Mouse (Mus musculus): Measurements from ENCODE around the gene Ryr2. TPM values are rescaled to one million over a fixed set of nuclear protein-coding genes. Genes with fewer than 3 reads are reported as not detected.

The Ryr2 gene
- polyA plus RNA-seq, 1 experiment from 2014 or later, result 6.1 TPM

DNA sequence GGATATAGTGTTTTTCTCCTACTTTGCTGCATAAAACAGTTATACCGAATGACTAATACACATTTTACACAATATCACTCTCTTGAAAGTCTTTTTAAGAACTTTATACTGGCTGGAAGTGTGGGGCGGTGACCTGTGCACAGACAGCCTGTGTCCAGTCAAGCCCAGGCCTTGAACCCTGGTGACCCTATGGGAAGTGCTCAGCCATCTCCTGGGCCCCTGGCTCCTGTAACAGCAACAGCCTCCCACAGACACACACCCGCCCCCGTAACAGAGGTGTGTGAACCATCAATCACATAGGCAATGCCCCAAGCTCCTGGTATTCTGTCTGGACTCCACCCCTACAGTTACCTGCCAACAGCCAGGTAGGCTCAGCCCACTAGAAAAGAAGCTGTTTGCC lies 424.9 kb downstream of the Ryr2 start:
- WGBS, result 92% methylated on average over 4 of the region's 4 CpGs

DNA sequence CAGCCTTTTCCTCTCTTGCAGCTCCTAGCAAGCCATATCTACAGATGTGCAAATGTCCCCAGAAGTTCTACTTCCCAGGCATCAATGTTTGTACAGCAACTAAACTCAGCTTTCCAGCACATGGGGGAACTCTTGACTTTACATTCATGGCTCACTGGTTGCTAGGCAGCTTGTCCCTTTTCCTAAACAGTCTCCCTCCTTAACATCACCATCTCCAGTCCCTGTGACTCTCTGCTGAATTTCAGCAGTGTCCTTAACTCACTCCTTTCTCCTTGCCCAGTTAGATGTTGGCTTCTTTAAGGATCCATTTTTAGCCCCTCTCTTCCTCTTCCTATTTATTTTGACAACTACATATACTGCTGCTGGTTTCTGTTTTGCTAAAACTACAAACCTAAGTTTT lies 443.9 kb downstream of the Ryr2 start:
- no peak overlapping the region for H3K9ac ChIP-seq (replicated peaks; ENCODE audit: low read length)
- no peaks in the 10 kb centered on the region for H3K27me3 ChIP-seq (ENCODE audit: control insufficient read depth, insufficient read depth, low read length)
- ATAC-seq (ENCODE audit: low FRiP score, low TSS enrichment), result no peak
- H3K4me1 ChIP-seq (ENCODE audit: control insufficient read depth, insufficient read depth, low read length), result no peaks in the 10 kb centered on the region
- no peaks in the 10 kb centered on the region for H3K9me3 ChIP-seq (ENCODE audit: control insufficient read depth, low read length)
- H3K27ac ChIP-seq (replicated peaks; ENCODE audit: low read depth, low read length), result no peak overlapping the region
- H3K4me2 ChIP-seq (ENCODE audit: low read length), result no peak overlapping the region
- DNase-seq, result no peak
- no peak overlapping the region for H3K4me3 ChIP-seq (replicated peaks; ENCODE audit: low read depth, low read length)
- no peaks in the 10 kb centered on the region for H3K36me3 ChIP-seq (ENCODE audit: control insufficient read depth, insufficient read depth, low read length)

More for the DNA sequence above, 424.9 kb downstream of the Ryr2 start:
- Histone ChIP-seq H3K9me3 (ENCODE audit: control insufficient read depth, low read length) (no peaks in the 10 kb centered on the region), H3K27ac (replicated peaks; ENCODE audit: low read depth, low read length) (no peak overlapping the region), H3K4me1 (ENCODE audit: control insufficient read depth, insufficient read depth, low read length) (no peaks in the 10 kb centered on the region), H3K9ac (replicated peaks; ENCODE audit: low read length) (no peak overlapping the region), H3K4me3 (replicated peaks; ENCODE audit: low read depth, low read length) (no peak overlapping the region), H3K36me3 (ENCODE audit: control insufficient read depth, insufficient read depth, low read length) (no peaks in the 10 kb centered on the region), H3K4me2 (ENCODE audit: low read length) (no peak overlapping the region), H3K27me3 (ENCODE audit: control insufficient read depth, insufficient read depth, low read length) (no peaks in the 10 kb centered on the region)
- no peak for ATAC-seq (ENCODE audit: low FRiP score, low TSS enrichment)
- no peak for DNase-seq

DNA sequence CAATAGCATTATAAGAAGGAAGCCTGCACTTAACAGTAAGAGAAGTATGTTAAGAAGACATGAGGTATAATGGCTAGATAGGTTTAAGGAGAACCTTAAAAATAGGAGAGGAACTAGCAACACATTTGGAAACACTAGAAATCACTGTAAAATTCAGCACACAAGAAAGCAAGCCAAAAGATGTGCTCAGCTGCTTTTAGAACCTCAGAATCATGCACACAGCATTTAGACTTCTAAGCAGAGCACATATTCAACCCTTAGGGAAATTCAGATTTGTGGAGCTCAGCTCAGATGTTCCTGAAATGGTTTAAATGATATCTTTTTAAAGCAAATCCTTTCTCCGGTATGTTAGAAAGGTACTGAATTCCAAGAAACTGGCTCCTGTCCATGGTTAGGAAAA lies 461.9 kb downstream of the Ryr2 start:
- DNase-seq (no peak), ATAC-seq (ENCODE audit: low FRiP score, low TSS enrichment) (no peak)
- Histone ChIP-seq H3K9ac (replicated peaks; ENCODE audit: low read length) (no peak overlapping the region), H3K4me1 (ENCODE audit: control insufficient read depth, insufficient read depth, low read length) (no peaks in the 10 kb centered on the region), H3K36me3 (ENCODE audit: control insufficient read depth, insufficient read depth, low read length) (no peaks in the 10 kb centered on the region), H3K27ac (replicated peaks; ENCODE audit: low read depth, low read length) (no peak overlapping the region), H3K27me3 (ENCODE audit: control insufficient read depth, insufficient read depth, low read length) (no peaks in the 10 kb centered on the region), H3K4me3 (replicated peaks; ENCODE audit: low read depth, low read length) (no peak overlapping the region), H3K4me2 (ENCODE audit: low read length) (no peak overlapping the region), H3K9me3 (ENCODE audit: control insufficient read depth, low read length) (no peaks in the 10 kb centered on the region)
- 94% methylated on average over 1 of the region's 1 CpGs for WGBS

DNA sequence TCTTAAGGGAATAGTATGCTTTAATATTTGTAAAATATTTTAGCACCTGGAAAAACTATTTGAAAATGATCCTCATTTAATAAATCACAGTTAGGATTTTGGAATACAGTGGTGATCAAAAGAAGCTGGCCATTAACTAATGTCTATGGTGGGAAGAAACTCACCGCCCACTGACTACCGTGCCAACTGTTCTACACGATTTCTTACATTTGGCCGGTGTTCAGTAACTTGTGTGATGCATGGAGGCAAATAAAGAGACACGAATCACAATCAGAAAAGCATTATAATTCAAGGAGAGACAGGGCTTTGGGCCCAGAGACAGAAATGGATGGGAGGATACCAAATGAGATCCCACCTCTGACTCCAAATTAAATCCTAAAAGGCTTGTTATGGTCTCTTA lies 470.4 kb downstream of the Ryr2 start:
- Histone ChIP-seq H3K9ac (replicated peaks; ENCODE audit: low read length) (no peak overlapping the region), H3K36me3 (ENCODE audit: control insufficient read depth, insufficient read depth, low read length) (no peaks in the 10 kb centered on the region), H3K27me3 (ENCODE audit: control insufficient read depth, insufficient read depth, low read length) (no peaks in the 10 kb centered on the region), H3K4me2 (ENCODE audit: low read length) (no peak overlapping the region), H3K4me1 (ENCODE audit: control insufficient read depth, insufficient read depth, low read length) (no peaks in the 10 kb centered on the region), H3K4me3 (replicated peaks; ENCODE audit: low read depth, low read length) (no peak overlapping the region), H3K9me3 (ENCODE audit: control insufficient read depth, low read length) (no peaks in the 10 kb centered on the region), H3K27ac (replicated peaks; ENCODE audit: low read depth, low read length) (no peak overlapping the region)
- DNase-seq, result no peak
- ATAC-seq (ENCODE audit: low FRiP score, low TSS enrichment), result no peak
- WGBS, result 90% methylated on average over 5 of the region's 5 CpGs

DNA sequence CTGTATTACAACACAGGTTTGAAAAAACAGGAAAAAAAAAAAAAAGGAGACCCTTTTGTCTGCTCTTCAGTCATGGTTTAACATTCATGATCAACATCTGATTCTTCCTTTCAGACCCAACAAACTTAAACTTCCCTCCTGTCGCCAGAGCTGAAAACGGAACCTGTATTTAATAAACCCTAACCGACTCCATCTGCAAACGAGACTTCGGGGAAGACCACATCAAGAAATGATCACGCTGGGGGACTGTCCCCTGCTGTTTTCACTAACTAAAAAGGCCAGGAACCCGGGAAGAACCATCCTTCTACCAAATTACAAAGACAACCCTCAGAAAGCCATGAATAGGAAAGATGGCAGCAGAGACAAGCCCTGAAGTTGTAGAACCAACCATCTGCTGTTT lies 482.2 kb downstream of the Ryr2 start:
- ATAC-seq (ENCODE audit: low FRiP score, low TSS enrichment) (no peak), DNase-seq (no peak)
- no peak overlapping the region for H3K9ac ChIP-seq (replicated peaks; ENCODE audit: low read length)
- H3K9me3 ChIP-seq (ENCODE audit: control insufficient read depth, low read length), result no peaks in the 10 kb centered on the region
- H3K4me2 ChIP-seq (ENCODE audit: low read length), result no peak overlapping the region
- no peak overlapping the region for H3K4me3 ChIP-seq (replicated peaks; ENCODE audit: low read depth, low read length)
- no peaks in the 10 kb centered on the region for H3K27me3 ChIP-seq (ENCODE audit: control insufficient read depth, insufficient read depth, low read length)
- no peak overlapping the region for H3K27ac ChIP-seq (replicated peaks; ENCODE audit: low read depth, low read length)
- H3K36me3 ChIP-seq (ENCODE audit: control insufficient read depth, insufficient read depth, low read length), result no peaks in the 10 kb centered on the region
- H3K4me1 ChIP-seq (ENCODE audit: control insufficient read depth, insufficient read depth, low read length), result no peaks in the 10 kb centered on the region
- 77% methylated on average over 7 of the region's 7 CpGs for WGBS

DNA sequence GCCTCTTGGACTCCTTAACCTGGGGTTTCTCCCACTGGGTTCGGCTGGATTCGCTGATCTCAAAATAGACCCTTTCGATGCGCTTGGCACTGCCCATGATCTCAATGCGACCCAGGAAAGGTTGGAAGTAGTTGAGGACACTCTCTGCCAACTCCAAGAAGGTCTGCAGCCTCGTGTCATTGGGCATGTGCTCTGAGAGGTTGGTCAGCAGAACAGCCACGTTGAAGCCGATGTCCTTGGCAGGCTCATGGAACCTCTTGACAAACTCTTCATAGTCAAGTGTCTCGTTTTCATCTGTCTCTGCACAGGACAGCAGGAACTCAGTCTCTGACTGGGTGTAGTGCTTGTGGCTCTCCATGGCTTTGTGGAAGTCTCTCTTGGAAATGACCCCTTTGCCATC lies 511.3 kb downstream of the Ryr2 start:
- DNase-seq, result no peak
- H3K9me3 ChIP-seq (ENCODE audit: control insufficient read depth, low read length), result no peaks in the 10 kb centered on the region
- 91% methylated on average over 9 of the region's 9 CpGs for WGBS
- no peaks in the 10 kb centered on the region for H3K4me1 ChIP-seq (ENCODE audit: control insufficient read depth, insufficient read depth, low read length)
- no peak for ATAC-seq (ENCODE audit: low FRiP score, low TSS enrichment)
- no peak overlapping the region for H3K9ac ChIP-seq (replicated peaks; ENCODE audit: low read length)
- no peak overlapping the region for H3K4me2 ChIP-seq (ENCODE audit: low read length)
- no peak overlapping the region for H3K4me3 ChIP-seq (replicated peaks; ENCODE audit: low read depth, low read length)
- no peak overlapping the region for H3K27ac ChIP-seq (replicated peaks; ENCODE audit: low read depth, low read length)
- H3K36me3 ChIP-seq (ENCODE audit: control insufficient read depth, insufficient read depth, low read length), result no peaks in the 10 kb centered on the region
- no peaks in the 10 kb centered on the region for H3K27me3 ChIP-seq (ENCODE audit: control insufficient read depth, insufficient read depth, low read length)

DNA sequence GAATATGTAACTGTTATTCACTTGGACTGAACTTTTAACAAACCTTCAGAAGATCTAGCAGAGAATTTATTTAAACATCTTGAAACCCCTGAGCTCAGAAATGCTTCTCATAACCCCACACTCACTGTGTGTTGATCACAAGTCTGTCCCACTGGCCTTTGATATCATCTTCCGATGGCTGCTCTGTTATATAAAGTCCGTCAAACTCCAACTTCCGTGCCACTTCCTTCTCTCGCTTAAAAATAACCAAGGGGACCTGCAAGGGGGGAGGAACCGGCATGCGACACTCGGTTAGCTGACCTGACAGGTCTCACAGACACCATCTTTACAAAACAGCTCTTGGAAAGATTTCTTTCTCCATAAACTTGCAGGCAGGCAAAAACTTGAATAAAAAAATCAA lies 521.5 kb downstream of the Ryr2 start:
- 91% methylated on average over 7 of the region's 7 CpGs for WGBS
- no peak for ATAC-seq (ENCODE audit: low FRiP score, low TSS enrichment)
- no peaks in the 10 kb centered on the region for H3K9me3 ChIP-seq (ENCODE audit: control insufficient read depth, low read length)

DNA sequence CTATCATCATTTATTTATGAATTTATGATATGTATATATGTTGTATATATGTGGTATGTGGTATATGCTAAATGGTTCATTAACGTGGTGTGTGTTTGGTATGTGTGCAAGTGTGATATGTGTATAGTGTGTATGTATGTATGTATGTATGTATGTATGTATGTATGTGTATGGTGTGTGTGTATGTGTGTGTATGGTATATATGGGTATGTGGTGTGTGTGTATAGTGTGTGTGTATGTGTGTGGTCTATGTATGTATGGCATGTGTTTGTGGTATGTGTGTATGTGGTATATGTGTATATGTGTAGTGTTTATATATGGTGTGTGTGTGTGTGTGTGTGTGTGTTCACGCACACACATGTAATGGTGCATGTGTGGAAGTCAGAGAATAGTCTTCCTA lies 534.2 kb downstream of the Ryr2 start:
- H3K4me2 ChIP-seq (ENCODE audit: low read length), result no peak overlapping the region
- H3K27me3 ChIP-seq (ENCODE audit: control insufficient read depth, insufficient read depth, low read length), result no peaks in the 10 kb centered on the region
- no peaks in the 10 kb centered on the region for H3K4me1 ChIP-seq (ENCODE audit: control insufficient read depth, insufficient read depth, low read length)
- WGBS, result 40% methylated on average over 2 of the region's 2 CpGs
- no peak overlapping the region for H3K9ac ChIP-seq (replicated peaks; ENCODE audit: low read length)
- no peak overlapping the region for H3K27ac ChIP-seq (replicated peaks; ENCODE audit: low read depth, low read length)
- DNase-seq, result no peak
- H3K36me3 ChIP-seq (ENCODE audit: control insufficient read depth, insufficient read depth, low read length), result no peaks in the 10 kb centered on the region
- 0 out of 2 replicates have a peak, but pooled peaks have one; percentile 22 for ATAC-seq (ENCODE audit: low FRiP score, low TSS enrichment)
- H3K9me3 ChIP-seq (ENCODE audit: control insufficient read depth, low read length), result no peaks in the 10 kb centered on the region
- H3K4me3 ChIP-seq (replicated peaks; ENCODE audit: low read depth, low read length), result no peak overlapping the region

More for the DNA sequence above, 521.5 kb downstream of the Ryr2 start:
- Histone ChIP-seq H3K4me1 (ENCODE audit: control insufficient read depth, insufficient read depth, low read length) (no peaks in the 10 kb centered on the region), H3K4me3 (replicated peaks; ENCODE audit: low read depth, low read length) (no peak overlapping the region), H3K27ac (replicated peaks; ENCODE audit: low read depth, low read length) (no peak overlapping the region), H3K9ac (replicated peaks; ENCODE audit: low read length) (no peak overlapping the region), H3K4me2 (ENCODE audit: low read length) (no peak overlapping the region), H3K27me3 (ENCODE audit: control insufficient read depth, insufficient read depth, low read length) (no peaks in the 10 kb centered on the region), H3K36me3 (ENCODE audit: control insufficient read depth, insufficient read depth, low read length) (no peaks in the 10 kb centered on the region)
- no peak for DNase-seq

DNA sequence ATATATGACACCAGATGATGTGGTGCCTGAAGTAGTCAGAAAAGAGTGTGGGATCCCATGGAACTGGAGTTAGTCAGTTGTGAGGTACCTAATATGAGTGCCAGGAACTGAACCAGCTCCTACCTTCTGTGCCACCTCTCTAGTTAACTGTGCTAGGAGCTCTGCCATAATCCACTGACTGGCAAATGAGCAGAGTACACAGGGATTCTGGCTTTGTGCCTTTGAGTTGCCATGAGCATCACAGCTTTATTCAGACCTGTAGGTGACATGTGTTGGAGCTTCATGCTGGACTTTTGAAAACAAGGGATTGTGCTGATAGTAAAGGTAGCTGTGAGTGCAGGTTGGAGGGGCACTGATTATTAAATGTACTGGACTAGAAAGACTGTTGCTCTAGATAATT lies 539.4 kb downstream of the Ryr2 start:
- Histone ChIP-seq H3K4me3 (replicated peaks; ENCODE audit: low read depth, low read length) (no peak overlapping the region), H3K4me1 (ENCODE audit: control insufficient read depth, insufficient read depth, low read length) (no peaks in the 10 kb centered on the region), H3K27ac (replicated peaks; ENCODE audit: low read depth, low read length) (no peak overlapping the region), H3K27me3 (ENCODE audit: control insufficient read depth, insufficient read depth, low read length) (no peaks in the 10 kb centered on the region), H3K9me3 (ENCODE audit: control insufficient read depth, low read length) (no peaks in the 10 kb centered on the region), H3K9ac (replicated peaks; ENCODE audit: low read length) (no peak overlapping the region), H3K4me2 (ENCODE audit: low read length) (no peak overlapping the region), H3K36me3 (ENCODE audit: control insufficient read depth, insufficient read depth, low read length) (no peaks in the 10 kb centered on the region)
- DNase-seq (no peak), ATAC-seq (ENCODE audit: low FRiP score, low TSS enrichment) (no peak)
